Mouse (Mus musculus) CD4-positive, CD25-positive, alpha-beta regulatory T cell, adult 4 months (primary cell): ENCODE results near the gene Anxa4. TPM values are rescaled to one million over a fixed set of nuclear protein-coding genes. Genes with fewer than 3 reads are reported as not detected.

Experiments used
- ATAC-seq: one replicate; pipeline ENCODE4 v1.8.0; 2017
- polyA plus RNA-seq, 2 experiments: library from polyadenylated mRNA; unstranded; fragments of 100-300 nt; shearing (Covaris generic); gene quantifications; one replicate each; pipeline ENCODE4 v1.2.1; 2017

Anxa4 gene
- 10 to 100 TPM; 22.6 to 24.4 TPM for polyA plus RNA-seq

GRCm38 (mm10) chr6:86793021-86793815 lies at the start of gene Anxa4:
Anxa4 (minus strand) TSS chr6:86793584.
- peak; percentile 92 for ATAC-seq

- no peak for ATAC-seq
Observed at GRCm38 (mm10) chr6:86841949-86842348, 48.6 kb upstream of the Anxa4 start.

GRCm38 (mm10) chr6:86839089-86839488 lies 45.7 kb upstream of the Anxa4 start:
- no peak for ATAC-seq

GRCm38 (mm10) chr6:86832802-86833502 lies 39.6 kb upstream of the Anxa4 start:
- no peak for ATAC-seq

GRCm38 (mm10) chr6:86830738-86831500 lies 37.5 kb upstream of the Anxa4 start:
- ATAC-seq, result no peak

- ATAC-seq, result no peak
Observed at GRCm38 (mm10) chr6:86829768-86830167, 36.4 kb upstream of the Anxa4 start.

GRCm38 (mm10) chr6:86827432-86827831 lies 34.0 kb upstream of the Anxa4 start:
- ATAC-seq, result no peak

- ATAC-seq, result no peak
Observed at GRCm38 (mm10) chr6:86824401-86824800, 31.0 kb upstream of the Anxa4 start.

- no peak for ATAC-seq
Observed at GRCm38 (mm10) chr6:86823824-86824223, 30.4 kb upstream of the Anxa4 start.

GRCm38 (mm10) chr6:86823051-86823431 lies 29.7 kb upstream of the Anxa4 start:
- ATAC-seq, result no peak

- peak; percentile 81 for ATAC-seq
Observed at GRCm38 (mm10) chr6:86822285-86823050, 29.1 kb upstream of the Anxa4 start.

GRCm38 (mm10) chr6:86820690-86821089 lies 27.3 kb upstream of the Anxa4 start:
- no peak for ATAC-seq

- ATAC-seq, result no peak
Observed at GRCm38 (mm10) chr6:86819926-86820325, 26.5 kb upstream of the Anxa4 start.

GRCm38 (mm10) chr6:86818914-86819313 lies 25.5 kb upstream of the Anxa4 start:
- no peak for ATAC-seq

- ATAC-seq, result peak; percentile 53
Observed at GRCm38 (mm10) chr6:86816586-86816985, 23.2 kb upstream of the Anxa4 start.

GRCm38 (mm10) chr6:86815436-86815835 lies 22.1 kb upstream of the Anxa4 start:
- no peak for ATAC-seq

GRCm38 (mm10) chr6:86814926-86815325 lies 21.5 kb upstream of the Anxa4 start:
- no peak for ATAC-seq

- ATAC-seq, result no peak
Observed at GRCm38 (mm10) chr6:86813341-86813740, 20.0 kb upstream of the Anxa4 start.

- no peak for ATAC-seq
Observed at GRCm38 (mm10) chr6:86812919-86813318, 19.5 kb upstream of the Anxa4 start.

GRCm38 (mm10) chr6:86806455-86807086 lies 13.2 kb upstream of the Anxa4 start:
- ATAC-seq, result peak; percentile 83

- ATAC-seq, result no peak
Observed at GRCm38 (mm10) chr6:86804646-86805045, 11.3 kb upstream of the Anxa4 start.

- ATAC-seq, result no peak
Observed at GRCm38 (mm10) chr6:86801431-86801830, 8.0 kb upstream of the Anxa4 start.
